Mouse (Mus musculus): Measurements from ENCODE around the gene Ak1.

DNA sequence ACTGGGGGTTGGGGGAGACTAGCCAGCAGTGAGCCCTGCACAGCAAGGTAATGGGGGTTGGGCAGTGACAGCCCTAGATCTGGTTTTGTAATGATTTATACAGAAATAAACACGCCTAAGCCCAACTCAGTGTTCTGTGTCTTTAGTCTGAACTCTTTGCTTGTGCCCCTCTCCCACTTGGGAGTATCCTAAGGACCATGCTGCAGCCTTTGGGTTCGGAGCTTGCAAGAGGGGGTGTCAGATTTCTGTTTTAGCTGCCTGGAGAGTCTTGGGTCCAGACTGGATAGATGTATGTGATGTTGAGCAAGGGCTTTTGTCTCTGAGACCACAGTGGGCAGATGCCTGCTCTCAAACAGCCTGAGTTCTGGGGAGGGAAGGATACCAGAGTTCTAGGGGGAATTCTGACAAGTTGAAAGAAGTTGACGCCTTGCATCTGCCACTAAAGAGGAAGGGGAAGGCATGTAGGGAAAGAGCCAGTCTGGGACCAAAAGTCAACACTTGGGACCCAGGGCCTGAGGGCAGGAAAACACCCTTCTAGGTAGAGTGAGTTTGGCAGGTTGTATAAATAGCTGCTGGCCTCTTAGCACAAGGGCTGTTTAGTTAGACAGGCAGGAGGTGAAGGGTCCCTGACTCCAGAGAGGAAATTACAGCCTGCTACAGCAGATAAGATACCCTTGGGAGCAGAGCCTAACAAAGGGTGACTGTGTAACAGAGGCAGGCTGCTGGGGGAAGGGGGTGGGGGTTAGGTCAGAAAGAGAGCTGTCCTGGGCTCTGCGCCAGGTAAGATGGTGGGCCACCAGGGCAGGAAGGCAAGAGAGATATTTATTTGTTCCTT is 659 bp upstream of the Ak1 start:
- TF ChIP-seq EP300 (IDR thresholded peaks at IDR 0.05) (peak; percentile 46; the same call in 1 of the 2 replicates), CTCF (IDR thresholded peaks at IDR 0.05) (no peak)
